Mouse (Mus musculus): ENCODE data around the gene Hsd11b1.

DNA sequence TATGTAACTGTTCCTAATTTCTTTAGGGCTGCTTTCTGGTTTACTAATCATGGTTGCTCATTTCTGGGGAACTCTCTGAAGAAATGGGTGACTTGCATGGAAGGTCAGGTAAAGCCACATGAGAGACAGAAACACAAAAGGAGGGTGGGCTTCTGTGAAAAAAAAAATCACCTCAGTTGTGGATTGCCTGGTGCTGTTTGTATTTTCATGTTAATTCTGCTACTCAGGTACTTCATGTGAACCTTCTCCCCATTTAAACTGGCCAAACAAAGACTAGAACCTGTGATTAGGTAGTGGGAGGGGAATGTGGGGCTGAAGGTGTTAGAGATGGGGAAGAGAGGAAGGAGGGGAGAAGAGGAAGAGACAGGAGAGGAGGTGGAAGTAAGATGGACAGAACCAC is 1.9 kb upstream of the Hsd11b1 start:
- no peak for TF ChIP-seq EP300 (IDR thresholded peaks at IDR 0.05; ENCODE audit: insufficient read depth, low read depth, low read length)
- TF ChIP-seq CTCF (IDR thresholded peaks at IDR 0.05; ENCODE audit: low read depth, low read length): no peak

Data from ES-Bruce4 (cell line).